Mouse (Mus musculus): Measurements from ENCODE around the gene Crocc. TPM values are rescaled to one million over a fixed set of nuclear protein-coding genes. Genes with fewer than 3 reads are reported as not detected.

Gene Crocc
- polyA plus RNA-seq, 1 experiment from 2014 or later: 1.9 TPM

DNA sequence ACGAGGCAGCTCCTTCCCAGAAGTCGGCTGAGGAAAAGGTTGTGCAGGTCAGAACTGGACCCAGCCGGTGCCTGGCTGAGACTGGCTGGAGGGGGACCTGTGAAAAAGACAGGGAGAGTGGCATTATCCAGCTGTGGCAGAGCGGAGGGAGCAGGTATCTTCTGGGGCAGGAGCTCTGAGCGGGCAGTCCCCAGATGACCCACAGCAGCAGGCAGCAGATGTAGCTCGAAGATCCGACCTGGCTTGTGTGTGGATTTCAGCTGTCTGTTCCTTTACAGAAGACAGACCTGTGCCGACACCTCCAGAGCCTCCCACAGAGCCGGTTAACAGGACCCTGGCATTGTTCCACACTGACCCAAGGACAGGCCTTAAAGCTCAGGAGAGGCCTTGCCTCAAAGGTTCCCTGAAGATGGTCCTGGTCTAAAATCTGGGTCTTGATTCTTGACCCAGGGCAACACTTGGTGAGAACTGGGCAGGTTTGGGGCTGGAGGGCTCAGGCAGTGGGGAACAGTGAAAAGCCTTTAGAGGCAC lies 7.2 kb upstream of the Crocc start:
- no peak for DNase-seq (ENCODE audit: low spot score)

DNA sequence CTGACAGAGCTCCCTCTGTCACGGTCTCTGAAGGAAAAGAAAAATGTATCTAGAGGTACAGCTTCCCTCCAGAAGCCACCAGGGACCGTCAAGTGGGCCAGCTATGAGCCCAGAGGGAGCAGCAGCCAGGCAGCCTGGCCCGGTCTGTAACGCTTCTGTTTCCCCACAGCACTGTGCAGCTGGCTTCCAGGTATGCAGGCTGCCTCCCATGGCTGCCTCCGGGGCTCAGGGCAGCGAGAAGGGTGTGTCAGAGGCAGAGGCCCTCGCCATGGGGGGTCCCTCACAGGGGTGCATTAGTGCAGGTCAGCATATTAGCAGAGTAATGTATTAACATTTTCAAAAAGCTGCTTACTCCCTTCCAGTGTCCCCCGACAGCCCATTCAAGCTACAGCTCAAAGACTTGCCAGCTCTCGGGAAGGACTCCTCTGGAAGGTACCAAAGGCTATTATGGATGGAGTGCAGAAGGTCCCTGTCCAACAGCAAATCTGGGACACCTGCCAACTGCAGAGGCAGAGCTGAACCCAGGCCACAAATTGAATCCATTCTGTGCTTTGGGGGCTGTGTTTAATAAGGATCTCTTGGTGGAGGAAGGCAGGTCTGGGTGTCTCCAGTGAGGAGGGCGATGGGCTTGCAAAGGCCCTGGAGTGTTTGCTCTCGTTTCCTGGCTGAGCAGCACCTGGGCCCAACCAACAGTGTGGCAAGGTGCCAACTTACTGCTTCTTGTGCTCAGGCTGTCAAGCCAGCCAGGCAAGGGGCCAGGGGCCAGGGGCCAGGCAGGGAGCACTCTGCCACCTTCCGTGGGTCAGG lies 6.6 kb upstream of the Crocc start:
- DNase-seq (ENCODE audit: low spot score): no peak

DNA sequence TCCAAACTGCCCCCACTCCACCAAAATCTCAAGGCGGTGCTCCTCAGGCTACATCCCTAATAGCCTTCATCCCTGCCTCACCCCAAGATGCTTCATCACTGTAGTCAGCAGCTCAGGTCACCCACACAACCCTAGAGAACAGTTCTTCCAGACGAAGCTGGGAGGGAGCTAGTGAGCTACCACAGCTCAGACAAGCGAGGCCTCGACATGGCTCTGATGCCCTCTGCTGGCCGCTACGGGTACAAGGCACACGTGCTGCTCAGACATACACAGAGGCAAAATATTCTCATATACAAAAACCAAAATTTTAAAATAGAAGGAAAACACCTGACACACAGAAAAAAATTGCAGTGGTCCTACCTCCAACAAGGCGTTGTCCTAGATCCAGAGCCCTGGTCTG lies 4.8 kb upstream of the Crocc start:
- DNase-seq (ENCODE audit: low spot score): peak; percentile 91

DNA sequence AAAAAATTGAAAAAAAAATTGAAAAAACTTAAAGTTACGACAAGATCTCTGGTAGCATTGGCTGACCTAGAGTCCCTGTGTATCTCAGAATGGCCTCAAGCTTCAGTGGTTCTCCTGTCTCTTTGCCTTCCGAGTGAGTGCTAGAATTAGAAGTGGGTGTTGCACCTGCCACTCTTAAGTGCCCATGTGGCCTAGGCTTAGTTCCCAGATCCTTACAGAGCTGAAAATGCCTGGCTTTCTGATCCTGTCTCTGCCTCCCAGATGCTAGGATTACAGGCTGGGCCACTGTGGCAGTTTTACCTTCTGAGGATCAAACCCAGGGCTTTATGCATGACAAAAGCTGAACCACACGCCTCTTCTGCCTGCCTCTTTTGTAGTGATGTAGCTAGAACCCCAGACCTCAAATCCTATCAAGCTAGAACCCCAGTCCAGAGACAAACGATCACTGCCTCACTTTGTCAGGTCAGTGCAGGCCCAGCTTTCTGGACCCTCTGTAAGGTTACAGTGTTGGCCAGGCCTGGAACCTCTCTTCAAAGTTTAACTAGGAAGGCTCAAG lies 3.8 kb upstream of the Crocc start:
- DNase-seq (ENCODE audit: low spot score): no peak

DNA sequence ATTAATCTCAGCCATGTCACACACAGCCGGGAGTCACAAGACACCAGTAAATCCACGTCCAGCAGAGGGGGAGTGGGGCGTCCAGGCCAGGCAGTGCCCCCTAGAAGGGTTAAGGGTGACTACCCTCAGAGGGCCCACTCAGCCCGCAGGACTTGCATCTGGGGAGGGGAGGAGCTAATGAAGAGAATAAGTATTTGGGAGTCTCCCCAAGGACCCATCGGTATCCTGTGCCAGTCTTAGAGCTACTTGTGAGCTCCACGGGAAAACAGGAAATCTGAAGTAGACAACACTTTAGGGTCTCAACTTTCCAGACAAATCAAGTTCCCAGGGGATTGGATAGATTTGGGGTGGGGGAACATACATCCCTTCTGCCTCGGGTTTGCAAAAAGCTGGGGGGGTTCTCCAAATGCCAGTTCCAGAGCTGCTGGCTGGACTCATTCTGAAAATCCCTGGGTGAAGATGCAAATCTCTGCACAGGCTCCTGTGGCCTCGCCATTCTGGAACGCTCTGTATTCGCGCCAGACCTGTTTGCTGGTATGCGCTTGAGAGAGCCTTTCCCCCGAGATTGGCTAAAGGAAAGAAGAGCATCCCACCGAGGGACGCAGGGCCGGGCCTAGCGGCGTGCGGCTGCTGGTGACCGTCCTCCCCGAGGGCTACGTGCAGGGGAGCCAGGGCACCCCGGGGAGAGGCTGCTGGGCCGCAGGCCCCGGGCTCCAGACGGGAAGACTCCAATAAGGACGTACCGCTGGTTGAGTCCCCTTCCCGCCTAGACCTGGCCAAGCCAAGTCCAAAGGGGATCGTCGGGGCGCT lies 529 bp downstream of the Crocc start:
- no peak for DNase-seq (ENCODE audit: low spot score)

DNA sequence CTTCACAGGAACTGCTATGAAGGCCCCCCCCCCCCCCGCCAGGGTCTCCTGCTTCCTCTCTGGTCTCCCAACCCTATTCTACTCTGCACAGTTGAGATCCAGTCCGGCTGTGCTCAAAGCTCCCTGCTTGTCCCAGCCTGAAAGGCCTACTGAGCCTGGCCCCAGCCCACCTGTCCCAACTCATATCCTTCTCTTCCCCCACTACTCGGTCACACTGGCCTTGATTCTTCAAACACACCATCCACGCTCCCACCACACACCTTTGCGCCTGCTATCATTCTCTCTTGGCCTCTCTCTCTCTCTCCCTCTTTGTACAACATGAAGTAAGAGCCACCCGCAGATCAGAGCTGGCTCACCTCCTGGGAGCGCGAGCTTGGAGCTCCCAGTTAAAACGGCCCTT lies 1.5 kb downstream of the Crocc start:
- no peak for DNase-seq (ENCODE audit: low spot score)

DNA sequence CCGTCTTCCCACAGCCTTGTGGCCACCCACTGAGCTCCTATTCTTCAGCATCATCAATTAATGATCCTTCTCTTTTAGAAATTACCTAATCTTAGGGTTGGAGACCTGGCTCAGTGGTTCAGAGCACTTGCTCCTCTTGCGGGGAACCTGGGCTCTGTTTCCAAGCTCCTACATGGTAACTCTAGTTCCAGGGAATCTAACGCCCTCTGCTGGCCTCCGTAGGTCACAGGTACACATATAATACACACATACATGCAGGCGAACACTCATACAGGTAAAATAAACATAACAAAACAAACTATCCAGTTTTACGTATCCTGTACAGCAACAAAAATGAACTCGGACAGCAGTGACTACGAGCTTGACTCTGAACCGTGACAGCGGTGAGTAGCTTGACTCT lies 3.4 kb downstream of the Crocc start:
- DNase-seq (ENCODE audit: low spot score): no peak

DNA sequence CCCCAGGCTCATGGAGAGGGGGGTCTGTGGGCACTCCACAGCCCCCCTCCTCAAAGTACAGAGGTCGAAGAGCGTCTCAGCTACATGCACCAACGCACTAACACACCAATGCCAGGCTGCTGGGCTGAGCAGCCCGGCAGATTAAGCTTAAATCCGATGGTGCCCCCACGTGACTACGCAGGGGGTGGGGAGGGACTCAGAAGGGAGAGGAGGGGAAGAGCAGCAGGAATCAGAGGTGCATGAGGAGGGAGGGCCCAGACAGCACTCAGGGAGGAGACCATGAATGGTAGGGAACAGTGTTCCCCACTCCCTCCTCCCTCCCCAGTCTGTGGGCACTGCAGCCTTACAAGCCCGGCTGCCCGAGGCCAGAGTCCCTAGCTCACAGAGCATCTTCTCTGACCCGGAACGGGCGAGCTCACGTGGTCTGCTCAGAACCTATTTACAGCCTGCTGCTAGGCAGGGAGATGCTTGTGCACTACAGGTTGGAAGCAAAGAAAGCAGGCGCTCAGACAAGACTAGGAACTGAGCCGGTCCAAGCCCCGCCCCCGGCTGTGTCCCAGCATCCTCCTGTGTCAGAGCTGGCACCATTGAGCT lies 6.7 kb downstream of the Crocc start:
- DNase-seq (ENCODE audit: low spot score): no peak

DNA sequence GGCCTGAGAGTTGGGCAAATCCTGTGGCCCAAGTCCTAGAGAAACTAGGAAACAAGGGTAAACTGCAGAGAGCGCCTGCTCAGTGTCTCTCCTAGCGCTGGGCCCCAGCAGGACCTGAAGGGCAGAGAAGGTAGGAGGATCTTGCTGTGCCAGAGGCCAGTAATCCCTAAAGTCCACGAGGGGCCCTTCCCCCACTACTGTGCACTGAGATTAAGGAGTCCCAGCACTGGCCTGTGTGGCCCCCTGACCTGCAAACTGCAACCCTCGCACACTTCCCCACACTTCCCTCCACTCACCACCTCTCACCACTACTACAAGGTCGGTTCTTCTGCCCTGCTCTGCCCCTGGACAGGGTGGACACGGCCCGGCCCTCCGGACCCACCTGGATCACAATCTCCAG lies 7.2 kb downstream of the Crocc start:
- no peak for DNase-seq (ENCODE audit: low spot score)

DNA sequence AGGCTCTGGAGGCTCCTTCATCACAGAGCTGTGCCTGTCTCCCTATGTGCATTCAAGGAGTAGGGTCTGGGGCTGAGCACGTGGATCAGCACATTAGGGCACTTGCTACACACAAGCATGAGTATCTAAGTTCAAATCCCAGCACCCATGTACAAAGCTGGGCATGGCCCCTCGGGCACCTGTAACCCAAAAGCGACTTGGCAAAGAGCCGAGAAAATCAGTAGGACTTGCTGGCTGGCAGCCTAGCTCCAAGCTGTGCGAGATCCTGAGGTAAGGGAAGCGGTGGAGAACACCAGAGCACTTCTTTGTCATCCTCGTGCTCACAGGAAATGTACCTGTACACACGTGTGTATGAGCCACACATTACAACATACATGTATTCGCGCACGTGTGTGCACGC lies 7.9 kb downstream of the Crocc start:
- no peak for DNase-seq (ENCODE audit: low spot score)

DNA sequence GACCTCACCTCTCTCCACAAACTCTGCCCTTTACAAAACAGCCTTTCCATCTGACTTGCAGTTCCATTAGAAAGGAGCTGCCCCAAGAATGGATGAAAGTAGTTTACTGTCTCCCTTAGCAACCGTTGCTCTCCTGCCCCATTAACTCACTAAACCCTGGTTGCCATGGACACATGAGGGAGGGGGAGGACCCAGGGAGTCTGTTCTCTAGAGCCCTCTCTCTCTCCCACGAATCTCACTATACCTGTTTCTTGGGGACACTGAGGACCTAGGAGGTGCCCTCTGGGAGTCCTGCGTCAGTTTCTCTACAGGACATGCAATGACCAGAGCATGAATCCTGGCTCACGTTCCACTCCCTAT lies 10.9 kb downstream of the Crocc start:
- no peak for DNase-seq (ENCODE audit: low spot score)

DNA sequence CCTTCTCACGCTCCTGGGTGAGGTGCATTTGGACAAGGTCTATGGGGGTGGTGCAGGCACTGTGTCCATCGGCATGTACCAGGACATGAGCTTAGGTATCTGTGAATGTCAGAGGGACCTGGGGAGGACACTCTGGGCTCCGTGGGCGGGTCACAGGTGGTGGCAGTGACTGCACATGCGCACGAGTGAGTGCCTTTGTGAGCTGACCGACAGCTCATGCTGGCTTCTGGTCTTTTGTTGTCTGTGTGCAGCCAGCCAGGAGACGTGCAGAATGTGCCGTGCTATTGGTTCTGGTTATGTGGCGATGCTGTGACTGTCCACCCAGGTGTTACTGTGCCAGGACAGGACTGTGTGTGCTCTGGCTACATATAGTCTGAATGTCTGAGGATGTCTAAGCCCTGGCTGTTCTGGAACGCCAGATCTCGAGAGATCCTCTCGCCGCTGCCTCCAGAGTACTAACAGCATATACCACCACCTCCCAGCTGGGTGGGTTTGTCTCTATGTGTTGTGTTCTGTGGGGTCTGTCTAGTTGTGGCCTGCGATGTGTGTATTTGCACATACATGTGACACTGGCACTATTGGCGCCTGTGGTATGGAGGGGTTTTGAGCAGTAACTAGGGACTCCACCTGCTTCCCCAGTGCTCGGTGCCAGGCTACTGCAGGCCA lies 11.4 kb downstream of the Crocc start:
- DNase-seq (ENCODE audit: low spot score): no peak

DNA sequence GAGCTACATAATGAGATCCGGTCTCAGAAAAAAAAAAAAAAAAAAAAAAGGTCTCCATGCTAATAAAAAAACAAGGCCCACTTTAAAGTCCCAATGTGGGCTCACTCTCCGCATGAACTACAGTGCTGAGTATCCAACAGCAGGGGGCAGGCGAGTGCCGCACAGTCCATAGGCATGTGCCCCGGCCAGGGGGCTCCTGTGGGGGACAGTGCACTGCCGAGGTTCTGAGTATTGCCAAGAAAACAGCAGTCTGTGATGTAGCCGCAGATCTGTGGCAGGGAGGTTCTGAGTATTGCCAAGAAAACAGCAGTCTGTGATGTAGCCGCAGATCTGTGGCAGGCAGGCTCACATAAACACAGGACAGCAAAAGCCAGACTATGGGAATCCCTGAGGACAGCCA lies 15.5 kb downstream of the Crocc start:
- peak; percentile 66 for DNase-seq (ENCODE audit: low spot score)

DNA sequence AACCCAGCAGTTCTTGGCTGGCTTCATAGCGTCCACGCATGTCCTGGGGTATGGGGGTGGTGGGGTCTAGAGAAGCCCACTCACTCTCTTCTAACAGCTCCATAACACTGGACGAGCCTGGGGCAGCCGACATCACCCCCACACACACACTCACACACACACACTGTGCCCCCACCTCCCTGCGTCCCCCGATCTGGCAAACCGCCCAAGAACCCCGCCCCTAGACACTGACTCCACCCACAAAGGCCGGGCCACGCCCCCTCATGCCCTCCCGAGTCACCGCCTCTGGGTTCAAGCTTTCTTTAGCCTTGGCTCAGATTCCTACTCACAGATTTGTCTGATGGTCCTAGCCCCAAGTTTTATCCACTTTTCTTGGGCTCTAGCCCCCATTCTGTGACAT lies 19.2 kb downstream of the Crocc start:
- DNase-seq (ENCODE audit: low spot score): no peak

DNA sequence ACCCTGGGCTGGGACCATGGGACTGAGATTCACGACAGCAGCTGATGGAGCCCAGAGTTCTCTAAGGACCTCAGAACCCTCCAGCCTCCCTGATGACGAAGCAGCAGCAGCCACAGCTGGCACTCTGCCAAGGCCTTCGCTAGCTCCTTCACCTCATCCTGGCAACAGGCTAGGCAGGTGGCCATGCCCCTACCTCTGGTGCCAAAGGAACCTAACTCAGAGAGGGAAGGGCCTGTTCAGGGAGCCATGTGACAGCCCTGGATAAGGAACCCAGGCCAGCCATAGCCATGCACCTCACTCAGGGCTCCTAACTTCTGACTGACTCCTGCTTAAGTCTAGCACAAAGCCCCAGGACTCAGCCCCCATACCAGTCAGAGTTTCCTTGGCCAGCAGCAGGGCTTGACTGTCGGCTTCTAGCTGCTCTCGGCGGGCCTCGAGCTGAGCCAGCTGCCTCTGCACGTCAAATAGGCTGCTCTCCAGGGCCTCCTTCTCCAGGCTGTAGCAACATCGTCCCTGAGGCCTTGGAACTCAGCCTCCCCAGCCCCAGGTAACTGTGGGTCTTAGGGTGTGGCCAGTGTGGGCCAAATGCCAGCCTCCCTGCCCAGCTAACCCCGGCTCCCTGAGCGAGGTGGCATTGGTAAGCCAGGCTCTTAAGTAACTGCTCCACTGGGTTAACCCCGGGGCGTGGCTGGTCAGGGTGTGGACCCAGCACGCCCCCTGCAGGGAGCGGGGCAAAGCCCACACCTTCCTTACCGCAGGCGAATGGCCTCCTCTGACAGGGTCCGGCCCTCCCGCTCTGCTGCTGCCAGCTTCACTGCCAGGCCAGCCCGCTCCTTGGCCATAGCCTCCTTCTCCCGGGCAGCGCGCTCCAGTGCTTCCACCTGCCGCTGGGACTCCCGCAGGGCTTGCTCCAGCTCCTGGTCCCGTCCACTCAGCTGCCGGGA lies 26.5 kb downstream of the Crocc start:
- DNase-seq (ENCODE audit: low spot score): no peak

DNA sequence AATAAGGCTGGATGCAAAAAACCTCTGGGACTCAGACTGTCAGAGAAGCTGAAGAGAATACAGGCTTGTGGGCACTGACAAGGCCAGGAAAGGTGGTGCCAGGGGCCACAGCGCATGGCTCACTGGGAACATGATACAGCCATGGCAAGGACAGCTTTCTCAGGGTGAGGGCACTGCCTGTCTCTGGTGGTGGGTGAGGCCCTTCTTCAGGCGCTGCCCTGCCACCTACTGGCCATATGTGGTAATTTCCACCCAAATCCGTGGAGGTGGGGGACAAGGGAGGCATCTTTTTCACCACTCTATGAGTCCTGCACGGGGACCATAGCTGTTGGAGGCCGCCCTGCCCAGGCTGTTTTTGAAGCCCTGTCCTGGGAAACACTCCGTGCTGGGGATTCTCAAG lies 28.6 kb downstream of the Crocc start:
- peak; percentile 81 for DNase-seq (ENCODE audit: low spot score)

DNA sequence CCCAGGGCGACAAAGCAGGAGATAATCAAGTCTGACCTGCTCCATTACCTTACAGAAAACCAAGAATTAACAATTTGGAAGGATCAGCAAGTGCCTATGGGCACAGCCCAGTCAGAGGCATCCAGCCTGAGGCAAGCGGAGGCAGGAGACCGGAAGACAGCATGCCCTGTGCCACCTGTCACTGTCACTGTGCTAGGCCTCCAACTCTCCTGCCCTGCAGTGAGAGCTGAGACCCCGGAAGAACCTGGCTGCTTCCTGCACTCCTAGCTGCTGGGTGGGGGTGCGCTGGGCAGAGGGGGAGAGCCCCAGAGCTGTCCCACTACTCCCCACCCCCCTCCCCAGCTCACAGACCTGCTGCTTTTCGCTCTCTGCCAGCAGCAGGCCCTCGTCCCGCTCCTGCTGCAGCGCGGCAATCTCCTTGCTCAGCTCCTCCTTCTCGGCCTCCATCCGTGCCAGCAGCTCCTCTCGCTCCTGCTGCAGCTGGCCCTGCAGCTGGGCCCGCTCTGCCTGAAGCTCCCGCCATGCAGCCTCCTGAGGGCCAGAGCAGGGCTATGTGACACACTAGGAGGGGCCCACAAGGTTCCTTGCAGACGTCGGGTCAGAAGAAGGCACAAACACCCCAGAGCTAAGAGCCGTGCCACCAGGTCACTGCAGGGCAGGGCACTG lies 29.7 kb downstream of the Crocc start:
- no peak for DNase-seq (ENCODE audit: low spot score)

DNA sequence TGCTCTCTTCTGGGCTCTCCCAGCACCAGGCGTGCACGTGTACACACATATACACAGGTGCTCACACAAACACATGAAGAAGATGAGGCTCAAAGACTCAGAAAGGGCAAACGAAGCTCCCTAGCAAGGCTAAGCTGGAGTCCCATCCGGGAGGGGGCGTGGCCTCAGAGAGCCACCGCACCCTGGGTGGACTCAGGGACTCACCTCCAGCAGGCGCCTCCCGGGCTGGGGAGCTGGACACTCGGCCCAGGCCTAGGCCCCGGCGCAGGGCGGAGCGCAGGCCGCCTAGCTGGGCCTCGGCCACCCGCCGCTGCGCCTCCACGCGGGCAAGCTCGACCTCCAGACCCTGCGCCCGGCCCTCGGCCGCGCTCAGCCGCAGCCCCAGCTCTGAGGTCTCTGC lies 35.4 kb downstream of the Crocc start:
- DNase-seq (ENCODE audit: low spot score): no peak

DNA sequence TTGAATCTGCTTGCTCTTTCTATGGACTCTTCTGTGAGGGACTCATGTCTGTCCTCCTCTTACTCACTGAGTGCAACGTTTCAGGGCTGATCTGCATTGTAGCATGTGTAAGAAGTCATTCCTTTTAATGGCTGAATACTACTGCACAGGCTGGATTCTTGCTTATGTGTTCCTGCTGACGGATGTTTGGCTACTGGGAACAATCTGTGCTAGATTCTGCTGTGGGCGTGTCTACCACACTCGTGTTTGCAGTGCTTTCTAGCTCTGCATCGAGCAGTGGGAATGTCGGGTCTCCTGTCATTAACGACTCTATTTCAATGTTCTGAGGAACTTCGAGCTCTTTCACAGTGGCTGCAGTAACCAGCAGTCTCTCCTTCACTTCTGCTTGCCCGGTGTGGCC lies 36.3 kb downstream of the Crocc start:
- no peak for DNase-seq (ENCODE audit: low spot score)

DNA sequence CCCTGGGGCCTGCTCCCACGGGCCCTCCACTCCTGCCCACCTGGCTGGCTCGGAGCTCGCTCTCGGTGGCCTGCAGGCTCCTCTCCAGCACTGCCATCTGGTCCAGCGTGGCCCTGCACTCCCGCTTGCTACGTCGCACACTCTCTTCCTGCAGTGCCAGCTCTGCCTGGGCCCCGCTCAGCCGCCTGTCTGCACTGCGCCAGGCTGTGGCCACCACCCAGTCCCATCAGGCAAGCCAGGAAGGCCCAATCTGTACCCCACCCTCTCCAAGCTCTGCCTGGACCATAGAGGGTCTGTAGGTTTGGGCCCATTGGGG lies 38.8 kb downstream of the Crocc start:
- no peak for DNase-seq (ENCODE audit: low spot score)
